Mouse (Mus musculus): ENCODE measurements around the gene Hist1h2bb. TPM values are rescaled to one million over a fixed set of nuclear protein-coding genes. Genes with fewer than 3 reads are reported as not detected.
A peak's percentile ranks its signal among the peaks of the same experiment; 100 is the strongest.
"Not testable (repeated sequence)": the region's sequence is repeated elsewhere in the genome, so short reads cannot be mapped to it uniquely, and the experiment has no call there.

Hist1h2bb gene
- 10 to 100 TPM; 38.1 to 45.9 TPM for total RNA-seq (2021)
- long read RNA-seq, result 0 reads

DNA sequence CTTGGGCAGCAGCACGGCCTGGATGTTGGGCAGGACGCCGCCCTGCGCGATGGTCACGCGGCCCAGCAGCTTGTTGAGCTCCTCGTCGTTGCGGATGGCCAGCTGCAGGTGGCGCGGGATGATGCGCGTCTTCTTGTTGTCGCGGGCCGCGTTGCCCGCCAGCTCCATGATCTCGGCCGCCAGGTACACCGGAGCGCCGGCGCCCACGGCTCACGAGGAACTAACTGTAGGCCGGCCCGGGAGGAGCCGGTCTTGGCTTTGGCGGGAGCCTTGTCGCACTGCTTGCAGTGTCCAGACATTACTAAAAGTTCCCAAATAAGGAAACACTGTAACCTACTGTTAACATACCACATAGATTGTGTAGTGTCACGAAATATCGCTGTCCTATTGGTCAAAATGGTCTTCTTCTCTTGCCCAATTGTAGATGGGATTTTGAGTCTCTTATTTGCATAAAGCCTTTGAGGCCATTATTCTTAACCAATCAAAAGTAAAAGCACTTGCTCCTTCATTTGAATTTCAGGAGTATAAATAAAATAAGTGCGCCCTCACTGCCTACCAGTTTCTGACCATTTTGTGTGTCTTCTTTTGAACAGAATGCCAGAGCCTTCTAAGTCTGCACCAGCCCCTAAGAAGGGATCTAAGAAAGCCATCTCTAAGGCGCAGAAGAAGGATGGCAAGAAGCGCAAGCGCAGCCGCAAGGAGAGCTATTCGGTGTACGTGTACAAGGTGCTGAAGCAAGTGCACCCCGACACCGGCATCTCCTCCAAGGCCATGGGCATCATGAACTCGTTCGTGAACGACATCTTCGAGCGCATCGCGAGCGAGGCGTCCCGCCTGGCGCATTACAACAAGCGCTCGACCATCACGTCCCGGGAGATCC, at the start of gene Hist1h2bb:
TSS of gene Hist1h2bb (plus strand) at position 534 of the 880 bp plus-strand sequence.
- DNase-seq (ENCODE audit: low spot score in 2 of 2), result peak; percentile 67 to 72

DNA sequence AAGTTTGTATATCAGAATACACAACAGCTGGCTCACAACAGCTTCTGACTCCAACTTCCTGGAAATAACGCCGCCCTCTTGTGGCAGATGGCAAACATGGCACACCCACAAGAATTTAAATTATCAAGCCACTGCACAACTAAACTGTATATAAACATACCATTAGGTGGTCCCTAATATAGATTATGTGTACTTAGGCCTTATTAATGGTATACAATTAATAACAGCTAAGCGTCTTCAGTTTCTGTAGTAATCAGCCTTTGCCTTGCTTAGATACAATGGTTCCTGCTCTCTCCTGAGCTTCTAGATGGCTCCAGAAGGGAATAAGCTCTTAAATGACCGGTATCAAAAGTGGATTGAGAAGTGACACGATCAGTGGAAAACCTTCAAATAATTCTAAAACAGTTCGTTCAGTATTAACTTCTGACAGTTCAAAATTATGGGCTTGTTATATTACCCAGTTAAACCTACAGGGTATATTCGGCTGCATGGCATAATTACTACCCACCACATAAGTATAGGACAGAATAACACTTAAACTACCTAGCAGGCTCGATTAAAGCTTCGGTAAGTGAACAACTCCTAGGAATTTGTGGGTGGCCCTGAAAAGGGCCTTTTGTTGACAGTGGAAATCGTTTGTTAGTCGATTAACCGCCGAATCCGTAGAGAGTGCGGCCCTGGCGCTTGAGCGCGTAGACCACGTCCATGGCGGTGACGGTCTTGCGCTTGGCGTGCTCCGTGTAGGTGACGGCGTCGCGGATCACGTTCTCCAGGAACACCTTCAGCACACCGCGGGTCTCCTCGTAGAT, 48.8 kb upstream of the Hist1h2bb start:
- DNase-seq (ENCODE audit: low spot score in 2 of 2), result peak; percentile 60 to 65

DNA sequence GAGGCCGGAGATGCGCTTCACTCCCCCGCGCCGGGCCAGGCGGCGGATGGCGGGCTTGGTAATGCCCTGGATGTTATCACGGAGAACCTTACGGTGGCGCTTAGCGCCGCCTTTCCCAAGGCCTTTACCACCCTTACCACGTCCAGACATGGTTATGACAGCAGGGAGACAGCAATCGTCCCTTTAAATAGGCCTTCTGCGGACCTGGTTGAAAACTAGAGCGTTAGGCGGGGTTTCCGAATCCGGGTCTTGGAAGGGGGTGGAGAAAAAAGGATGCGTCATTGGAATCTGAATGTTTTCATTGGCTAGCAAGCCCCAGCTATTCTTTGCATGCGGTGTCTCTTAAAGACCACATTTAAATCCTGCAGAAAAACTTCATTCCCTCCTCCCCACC, 48.2 kb upstream of the Hist1h2bb start, which contains the start of gene Hist1h4c:
TSS of gene Hist1h4c (minus strand) at position 155 of the 394 bp plus-strand sequence.
- DNase-seq (ENCODE audit: low spot score in 2 of 2), result peak; percentile 99

DNA sequence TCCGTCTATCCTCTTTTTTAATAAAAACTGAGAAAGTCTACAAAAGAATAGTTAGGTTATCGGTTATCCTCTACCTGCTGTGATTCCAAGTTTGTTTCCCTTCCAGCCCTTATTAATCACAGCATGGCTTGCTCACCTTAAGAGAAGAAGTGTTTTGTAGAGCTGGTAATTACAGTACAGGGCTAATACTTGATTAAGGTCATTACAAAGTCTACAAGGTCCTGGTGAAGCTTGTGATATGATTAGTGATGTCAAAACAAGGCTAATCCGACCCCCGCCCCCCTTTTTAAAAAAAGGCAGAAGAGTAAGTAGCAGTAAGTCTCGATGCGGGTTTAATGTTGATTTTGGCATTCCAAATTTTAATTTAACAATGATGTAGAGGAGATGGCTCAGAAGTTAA, 47.5 kb upstream of the Hist1h2bb start:
- no peak for DNase-seq (ENCODE audit: low spot score in 2 of 2)

DNA sequence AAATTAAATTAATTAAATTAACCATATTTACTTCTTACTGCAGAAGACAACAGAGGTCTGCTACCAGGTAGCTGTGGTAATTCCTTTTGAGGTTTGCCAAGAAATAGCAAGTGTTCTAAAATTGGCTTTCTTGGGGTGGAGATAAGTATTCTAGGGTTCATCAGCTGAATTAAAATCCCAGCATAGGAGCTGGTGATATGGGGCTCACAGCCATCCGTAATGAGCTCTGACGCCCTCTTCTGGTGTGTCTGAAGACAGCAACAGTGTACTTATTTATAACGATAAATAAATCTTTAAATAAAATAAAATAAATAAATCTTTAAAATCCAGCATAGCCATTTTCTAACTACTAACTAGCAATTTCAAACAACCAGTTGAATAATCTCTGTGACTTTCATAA, 46.8 kb upstream of the Hist1h2bb start:
- no peak for DNase-seq (ENCODE audit: low spot score in 2 of 2)

GRCm38 (mm10) chr13:23700786-23701520, 45.6 kb upstream of the Hist1h2bb start:
- DNase-seq (ENCODE audit: low spot score in 2 of 2), result peak; percentile 73 to 77

- no peak for DNase-seq (ENCODE audit: low spot score in 2 of 2)
Observed at GRCm38 (mm10) chr13:23702220-23702619, 44.3 kb upstream of the Hist1h2bb start.

- DNase-seq (ENCODE audit: low spot score in 2 of 2), result not testable (repeated sequence)
Observed at GRCm38 (mm10) chr13:23702801-23703200, 43.7 kb upstream of the Hist1h2bb start.

- peak in 1 of 2 experiments; percentile 8 for DNase-seq (ENCODE audit: low spot score in 2 of 2)
Observed at GRCm38 (mm10) chr13:23705751-23706356, 40.7 kb upstream of the Hist1h2bb start.

- peak in 1 of 2 experiments; percentile 6 for DNase-seq (ENCODE audit: low spot score in 2 of 2)
Observed at GRCm38 (mm10) chr13:23706771-23707170, 39.8 kb upstream of the Hist1h2bb start.

- peak in 1 of 2 experiments; percentile 7 for DNase-seq (ENCODE audit: low spot score in 2 of 2)
Observed at GRCm38 (mm10) chr13:23708041-23708440, 38.5 kb upstream of the Hist1h2bb start.

- DNase-seq (ENCODE audit: low spot score in 2 of 2), result peak in 1 of 2 experiments; percentile 4
Observed at GRCm38 (mm10) chr13:23708654-23709053, 37.9 kb upstream of the Hist1h2bb start.

DNA sequence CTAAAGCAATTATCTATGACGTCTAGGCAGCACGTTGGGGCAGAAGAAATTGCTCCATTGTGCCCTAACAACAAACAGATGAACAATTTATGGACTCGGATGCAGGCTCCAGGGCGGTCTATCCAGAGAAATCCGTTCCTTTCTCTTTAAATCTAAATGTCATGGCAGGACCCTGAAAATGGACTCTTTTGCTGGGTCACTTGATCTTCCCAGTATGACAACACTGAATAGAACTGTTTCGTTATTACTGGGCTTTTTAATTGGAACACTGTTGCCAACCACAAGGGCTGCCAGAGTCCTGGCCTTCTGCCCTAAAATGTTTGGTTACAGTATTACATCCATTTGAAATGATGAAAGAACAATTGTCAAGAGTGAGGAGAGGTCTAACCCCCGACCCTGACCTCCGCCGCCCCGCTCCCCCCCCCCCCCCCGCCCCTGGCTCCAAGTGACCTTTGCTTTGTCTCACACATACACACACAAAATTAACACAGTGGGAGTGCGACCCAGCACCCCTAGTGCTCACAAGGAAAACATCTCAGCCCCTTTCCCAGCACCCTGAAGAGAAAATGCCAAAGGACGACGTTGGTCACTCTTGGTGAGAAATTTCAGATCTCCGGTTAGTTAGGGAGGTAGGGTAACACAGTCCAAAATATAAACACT, 36.7 kb upstream of the Hist1h2bb start:
- DNase-seq (ENCODE audit: low spot score in 2 of 2), result no peak

GRCm38 (mm10) chr13:23710374-23711089, 36.0 kb upstream of the Hist1h2bb start, which contains the start of gene Hfe:
Hfe (minus strand) TSS chr13:23710854.
- peak in 1 of 2 experiments; percentile 45 for DNase-seq (ENCODE audit: low spot score in 2 of 2)

GRCm38 (mm10) chr13:23716261-23717042, 30.1 kb upstream of the Hist1h2bb start:
- DNase-seq (ENCODE audit: low spot score in 2 of 2), result no peak

DNA sequence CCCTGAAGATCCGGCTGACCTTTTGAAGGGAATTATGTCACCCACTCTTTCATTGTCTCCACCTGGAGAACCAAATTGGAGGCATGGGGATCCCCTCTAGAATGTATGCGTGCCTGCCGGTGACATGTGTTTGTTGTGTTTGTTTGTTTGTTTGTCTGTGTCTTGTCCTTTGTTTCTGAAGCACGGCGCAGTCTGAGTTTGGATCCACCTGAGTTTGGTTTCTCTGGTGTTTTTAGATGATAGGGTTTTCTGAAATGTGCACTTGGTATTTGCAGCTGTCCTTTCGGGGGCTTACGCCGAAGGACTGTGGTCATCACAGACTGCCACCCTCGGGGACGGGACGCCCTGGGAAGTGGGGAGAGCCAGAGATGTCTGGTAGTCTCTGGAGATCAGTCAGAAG, 29.4 kb upstream of the Hist1h2bb start:
- peak in 1 of 2 experiments; percentile 6 for DNase-seq (ENCODE audit: low spot score in 2 of 2)

- DNase-seq (ENCODE audit: low spot score in 2 of 2), result peak in 1 of 2 experiments; percentile 4
Observed at GRCm38 (mm10) chr13:23717593-23718245, 28.8 kb upstream of the Hist1h2bb start.

DNA sequence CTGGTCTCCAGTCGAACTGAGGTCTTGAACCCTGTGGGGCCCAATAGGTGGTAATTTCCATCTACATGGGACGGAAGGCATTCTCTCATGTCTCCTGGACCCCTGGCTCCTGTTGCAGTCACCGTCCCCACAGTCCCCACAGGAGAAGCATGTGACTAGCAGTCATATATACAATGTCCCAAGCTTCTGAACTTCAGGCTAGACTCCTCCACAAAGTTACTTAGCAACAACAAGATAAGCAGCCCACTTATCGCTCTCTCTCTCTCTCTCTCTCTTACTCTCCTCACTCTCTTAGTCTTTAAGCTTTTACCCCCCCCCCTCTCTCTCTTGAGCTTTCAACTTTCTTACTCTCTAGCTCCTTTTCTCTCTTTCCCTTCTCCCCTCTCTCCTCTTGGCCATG, 22.3 kb upstream of the Hist1h2bb start:
- peak in 1 of 2 experiments; percentile 4 for DNase-seq (ENCODE audit: low spot score in 2 of 2)
